Mouse (Mus musculus) lung, embryonic 14.5 days (tissue): ENCODE data around the gene Rabepk. TPM values are rescaled to one million over a fixed set of nuclear protein-coding genes. Genes with fewer than 3 reads are reported as not detected.
"Not testable (repeated sequence)": the region's sequence is repeated elsewhere in the genome, so short reads cannot be mapped to it uniquely, and the experiment has no call there.

Source experiments
- ATAC-seq: fragments of 200-750 bp; cut with Nextera tagmentation; 2 replicates; pipeline ENCODE4 v1.8.0; 2017; ENCODE audit warnings: mild to moderate bottlenecking, moderate TSS enrichment, moderate library complexity; ENCODE audit not compliant: insufficient read depth
- DNase-seq: peaks from one replicate; pipeline ENCODE4 v3.0.0-alpha.2; 2015
- H3K27ac ChIP-seq: fragments of 300-500 bp; sonication (generic); 2 replicates; pipeline ENCODE4 v1.5.1; 2014; ENCODE audit warnings: low read depth, mild to moderate bottlenecking, moderate library complexity
- H3K27me3 ChIP-seq: fragments of 300-500 bp; sonication (generic); 2 replicates; pipeline ENCODE4 v1.6.1; 2014; ENCODE audit warnings: low read length, control low read depth; ENCODE audit not compliant: insufficient read depth
- H3K36me3 ChIP-seq: fragments of 300-500 bp; sonication (generic); 2 replicates; pipeline ENCODE4 v1.6.1; 2014; ENCODE audit warnings: control low read depth; ENCODE audit not compliant: insufficient read depth
- H3K4me1 ChIP-seq: fragments of 300-500 bp; sonication (generic); 2 replicates; pipeline ENCODE4 v1.6.1; 2014; ENCODE audit warnings: antibody characterized with exemption, control low read depth; ENCODE audit not compliant: insufficient read depth
- H3K4me2 ChIP-seq: fragments of 300-500 bp; sonication (generic); 2 replicates; pipeline ENCODE4 v1.6.1; 2014; ENCODE audit warnings: mild to moderate bottlenecking
- H3K4me3 ChIP-seq: fragments of 300-500 bp; sonication (generic); 2 replicates; pipeline ENCODE4 v1.5.1; 2014; ENCODE audit warnings: low read depth, low read length
- H3K9ac ChIP-seq: fragments of 300-500 bp; sonication (generic); 2 replicates; pipeline ENCODE4 v1.6.1; 2014
- H3K9me3 ChIP-seq: fragments of 300-500 bp; sonication (generic); 2 replicates; pipeline ENCODE4 v1.6.1; 2016; ENCODE audit warnings: low read depth, low read length, control low read depth
- CTCF ChIP-seq: IDR thresholded peaks from 2 replicates; pipeline ENCODE4 v1.5.1; 2016; ENCODE audit warnings: antibody characterized with exemption, low read depth
- WGBS: fragments of 180-500 bp; shearing (Covaris S2); extraction: QIAGEN DNeasy Blood & Tissue Kit; methylation state at CpG from one replicate; pipeline ENCODE4 v1.1.7; 2014; 5-methylcytosine and 5-hydroxymethylcytosine counted together
- polyA plus RNA-seq: library from polyadenylated mRNA; unstranded; fragments of >200 nt; fragmentation: Nextera tagmentation; extraction: Ambion mirVana; gene quantifications from 2 replicates; pipeline ENCODE4 v1.2.1, GENCODE M21; 2014

Gene Rabepk
- polyA plus RNA-seq, 1 experiment from 2014 or later: 45.0 TPM

DNA sequence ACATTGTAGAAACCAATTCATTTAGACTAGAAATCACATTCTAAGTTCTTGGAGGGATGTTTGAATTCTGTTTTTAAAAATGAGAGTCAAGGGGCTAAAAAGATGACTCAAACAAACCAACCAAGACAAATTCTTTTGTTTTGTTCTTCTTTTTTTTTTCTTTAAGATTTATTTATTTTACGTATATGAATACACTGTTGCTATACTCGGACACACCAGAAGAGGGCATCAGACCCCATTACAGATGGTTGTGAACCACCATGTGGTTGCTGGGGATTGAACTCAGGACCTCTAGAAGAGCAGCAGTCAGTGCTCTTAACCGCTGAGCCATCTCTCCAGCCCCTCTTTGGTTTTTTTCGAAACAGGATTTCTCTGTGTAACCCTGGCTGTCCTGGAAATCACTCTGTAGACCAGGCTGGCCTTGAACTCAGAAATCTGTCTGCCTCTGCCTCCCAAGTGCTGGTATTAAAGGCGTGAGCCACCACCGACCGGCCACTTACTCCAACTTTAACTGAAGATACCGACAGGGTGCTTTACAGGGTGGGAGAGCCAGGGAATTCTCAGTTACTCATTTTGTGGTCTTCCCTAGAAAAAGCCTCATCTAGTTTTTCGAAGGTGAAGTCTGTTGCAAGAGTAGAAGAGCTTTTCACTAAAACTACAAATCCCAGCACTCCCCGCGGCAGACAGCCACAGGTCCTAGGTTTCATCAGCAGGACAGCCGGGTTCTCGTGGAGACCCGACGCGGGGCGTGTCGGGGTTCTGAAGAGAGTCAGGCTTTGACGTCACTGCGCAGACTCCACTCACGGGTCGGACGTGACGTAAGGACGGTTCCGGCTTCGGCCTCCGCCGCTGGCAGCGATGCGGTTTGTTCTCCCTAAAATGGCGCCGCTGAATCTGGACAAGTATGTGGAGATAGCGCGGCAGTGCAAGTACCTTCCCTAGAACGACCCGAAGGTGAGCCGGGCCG lies 2.1 kb upstream of the Rabepk start:
- Histone ChIP-seq H3K27me3 (no peaks in the 10 kb centered on the region), H3K36me3 (peaks cover 13% of the 10 kb centered on the region), H3K9me3 (no peaks in the 10 kb centered on the region), H3K4me2 (peak overlapping the region; percentile 48; the same call in 1 of the 2 replicates), H3K27ac (peak overlapping the region; percentile 90), H3K4me1 (no peaks in the 10 kb centered on the region; the same call in 1 of the 2 replicates), H3K9ac (peak overlapping the region; percentile 74), H3K4me3 (peak overlapping the region; percentile 62)
- TF ChIP-seq CTCF: peak; percentile 46
- DNase-seq: peak; percentile 100
- WGBS: 4% methylated on average over 39 of the region's 39 CpGs
- peak; percentile 93 for ATAC-seq

DNA sequence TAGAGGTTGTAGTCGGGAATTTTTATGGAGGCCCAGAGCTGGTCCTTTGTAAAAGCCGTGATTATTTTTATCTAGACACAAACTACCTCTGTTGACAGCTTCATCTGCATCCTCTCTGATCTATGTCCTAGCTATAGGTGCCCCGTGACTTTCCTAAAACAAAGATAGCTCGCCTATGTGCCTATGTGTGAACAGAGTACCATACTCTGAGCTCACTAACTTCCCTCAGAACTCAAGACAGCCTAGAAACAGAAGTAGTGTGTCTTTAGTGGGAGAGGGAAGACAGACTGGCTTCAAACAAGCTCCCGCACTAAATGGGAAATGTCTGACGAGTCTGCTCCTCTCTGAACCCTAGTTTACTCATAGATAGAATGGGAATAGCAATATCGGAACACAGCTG lies 659 bp upstream of the Rabepk start:
- H3K9ac ChIP-seq: peak overlapping the region; percentile 78
- peak overlapping the region; percentile 72 for H3K4me3 ChIP-seq
- H3K9me3 ChIP-seq: no peaks in the 10 kb centered on the region
- no peaks in the 10 kb centered on the region for H3K27me3 ChIP-seq
- no peak for TF ChIP-seq CTCF
- 74% methylated on average over 7 of the region's 7 CpGs for WGBS
- peak overlapping the region; percentile 80 for H3K4me2 ChIP-seq
- H3K27ac ChIP-seq: peak overlapping the region; percentile 88; the same call in 1 of the 2 replicates
- peaks cover 8% of the 10 kb centered on the region for H3K36me3 ChIP-seq
- ATAC-seq (no peak), DNase-seq (no peak)
- H3K4me1 ChIP-seq: no peaks in the 10 kb centered on the region; the same call in 1 of the 2 replicates

DNA sequence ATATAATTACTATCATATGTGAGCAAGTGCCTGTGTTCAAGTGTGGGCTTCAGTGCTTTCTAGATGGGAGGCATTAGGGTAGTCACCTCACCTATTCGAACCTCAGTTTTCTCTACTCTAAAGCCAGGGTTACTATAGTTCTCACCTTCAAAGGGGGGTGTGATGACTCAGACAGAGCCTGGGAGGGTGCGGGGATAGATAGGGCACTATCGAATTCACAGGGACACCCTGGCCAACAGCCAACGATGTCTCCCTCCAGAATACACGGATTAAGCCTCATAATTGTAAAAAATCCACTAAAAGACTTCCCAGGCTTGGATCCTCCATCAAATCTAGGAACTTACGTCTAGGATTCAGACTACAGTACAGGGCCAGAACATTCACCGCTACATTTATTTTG lies 4.3 kb downstream of the Rabepk start:
- Histone ChIP-seq H3K27me3 (no peaks in the 10 kb centered on the region), H3K36me3 (peaks cover 22% of the 10 kb centered on the region), H3K27ac (no peak overlapping the region), H3K4me1 (no peaks in the 10 kb centered on the region; the same call in 1 of the 2 replicates), H3K9me3 (no peaks in the 10 kb centered on the region), H3K4me3 (no peak overlapping the region), H3K9ac (no peak overlapping the region), H3K4me2 (no peak overlapping the region)
- no peak for TF ChIP-seq CTCF
- DNase-seq (no peak), ATAC-seq (no peak)
- 88% methylated on average over 7 of the region's 7 CpGs for WGBS

DNA sequence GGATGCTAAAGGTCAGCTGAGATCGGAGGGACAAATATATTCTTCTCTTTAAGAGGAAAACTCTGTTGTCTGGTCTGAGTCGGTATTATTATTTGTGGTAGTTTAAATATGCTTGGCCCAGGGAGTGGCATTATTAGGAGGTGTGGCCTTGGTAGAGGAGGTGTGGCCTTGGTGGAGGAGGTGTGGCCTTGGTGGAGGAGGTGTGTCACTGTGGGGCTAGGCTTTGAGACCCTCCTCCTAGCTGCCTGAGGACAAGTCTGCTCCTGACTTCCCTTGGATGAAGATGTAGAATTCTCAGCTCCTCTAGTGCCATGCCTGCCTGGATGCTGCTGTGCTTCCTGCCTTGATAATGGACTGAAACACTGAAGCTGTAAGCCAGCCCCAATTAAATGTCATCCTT lies 5.2 kb downstream of the Rabepk start:
- no peaks in the 10 kb centered on the region for H3K9me3 ChIP-seq
- no peak for DNase-seq
- no peak overlapping the region for H3K4me3 ChIP-seq
- H3K27me3 ChIP-seq: no peaks in the 10 kb centered on the region
- no peaks in the 10 kb centered on the region; the same call in 1 of the 2 replicates for H3K4me1 ChIP-seq
- H3K27ac ChIP-seq: no peak overlapping the region
- H3K4me2 ChIP-seq: no peak overlapping the region
- no peak for ATAC-seq
- H3K9ac ChIP-seq: no peak overlapping the region
- peaks cover 27% of the 10 kb centered on the region for H3K36me3 ChIP-seq
- 92% methylated on average over 2 of the region's 2 CpGs for WGBS
- TF ChIP-seq CTCF: no peak

DNA sequence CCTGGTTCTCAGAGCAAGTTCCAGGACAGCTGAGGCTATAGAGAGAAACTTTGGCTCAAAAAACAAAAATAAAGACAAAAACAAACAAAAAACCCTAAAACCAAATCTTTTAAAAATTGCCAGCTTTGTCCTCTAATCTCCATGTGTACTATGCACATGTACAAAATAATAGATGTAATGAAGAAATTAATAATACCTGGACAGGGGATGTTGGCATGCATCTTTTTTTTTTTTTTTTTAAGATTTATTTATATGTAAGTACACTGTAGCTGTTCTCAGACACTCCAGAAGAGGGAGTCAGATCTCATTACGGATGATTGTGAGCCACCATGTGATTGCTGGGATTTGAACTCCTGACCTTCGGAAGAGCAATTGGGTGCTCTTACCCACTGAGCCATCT lies 7.2 kb downstream of the Rabepk start:
- not testable (repeated sequence) for DNase-seq, H3K4me1 ChIP-seq, H3K27me3 ChIP-seq, H3K27ac ChIP-seq, H3K9me3 ChIP-seq, ATAC-seq, H3K9ac ChIP-seq, H3K4me2 ChIP-seq, H3K4me3 ChIP-seq
- 76% methylated on average over 2 of the region's 2 CpGs for WGBS
- peaks cover 35% of the 10 kb centered on the region for H3K36me3 ChIP-seq

DNA sequence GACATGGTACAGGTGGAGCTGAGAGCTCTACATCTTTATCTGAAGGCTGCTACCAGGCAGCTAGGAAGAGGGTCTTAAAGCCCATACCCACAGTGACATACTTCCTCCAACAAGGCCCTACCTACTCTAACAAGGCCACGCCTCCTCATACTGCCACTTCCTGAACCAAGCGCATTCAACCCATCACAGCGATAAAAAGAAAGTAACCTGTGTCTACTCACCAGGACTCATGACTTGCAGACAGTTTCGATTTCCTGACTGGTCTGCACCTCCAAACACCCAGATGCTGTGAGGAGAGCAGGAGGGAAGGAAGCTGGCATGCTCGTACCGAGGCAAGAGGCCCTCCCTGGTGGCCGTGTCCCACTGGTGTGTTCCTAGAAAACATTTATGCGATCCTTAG lies 9.4 kb downstream of the Rabepk start:
- DNase-seq: no peak
- WGBS: 90% methylated on average over 8 of the region's 8 CpGs
- Histone ChIP-seq H3K4me2 (no peak overlapping the region), H3K4me3 (no peak overlapping the region), H3K36me3 (peaks cover 54% of the 10 kb centered on the region), H3K4me1 (no peaks in the 10 kb centered on the region), H3K27ac (no peak overlapping the region), H3K9ac (no peak overlapping the region), H3K9me3 (no peaks in the 10 kb centered on the region), H3K27me3 (no peaks in the 10 kb centered on the region)
- ATAC-seq: no peak
- no peak for TF ChIP-seq CTCF

DNA sequence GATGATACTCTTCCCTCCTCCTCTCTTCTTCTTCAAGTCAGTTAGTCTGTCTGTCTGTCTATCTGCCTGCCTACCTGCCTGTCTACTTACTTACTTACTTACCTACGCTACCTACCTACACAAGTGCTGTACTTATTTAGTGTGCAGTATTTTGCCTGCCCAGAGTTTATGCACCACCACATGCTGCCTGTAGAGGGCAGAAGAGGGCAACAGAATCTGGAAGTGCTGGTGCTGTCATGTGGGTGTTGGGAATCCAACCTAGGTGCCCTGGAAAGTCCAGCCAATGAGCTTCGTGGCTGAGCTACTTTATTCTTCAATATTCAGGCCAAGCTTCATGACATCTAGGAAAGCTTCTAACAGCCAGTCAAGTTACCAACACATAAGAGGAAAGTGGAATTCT lies 15.6 kb downstream of the Rabepk start:
- H3K9ac ChIP-seq: no peak overlapping the region
- H3K4me1 ChIP-seq: no peaks in the 10 kb centered on the region
- 81% methylated on average over 2 of the region's 2 CpGs for WGBS
- H3K4me2 ChIP-seq: no peak overlapping the region
- no peaks in the 10 kb centered on the region for H3K27me3 ChIP-seq
- no peaks in the 10 kb centered on the region for H3K9me3 ChIP-seq
- H3K36me3 ChIP-seq: peaks cover 70% of the 10 kb centered on the region
- TF ChIP-seq CTCF: peak; percentile 85
- H3K4me3 ChIP-seq: no peak overlapping the region
- ATAC-seq (no peak), DNase-seq (peak; percentile 71)
- no peak overlapping the region; the same call in 1 of the 2 replicates for H3K27ac ChIP-seq
